Mouse (Mus musculus): ENCODE measurements around the gene Cuta.

Gene Cuta

GRCm38 (mm10) chr17:26939178-26939972 is at the start of gene Cuta:
Gene Cuta, minus strand, starts transcription at chr17:26939569.
- peak; percentile 99 for DNase-seq (ENCODE audit: low spot score in 2 of 2)

GRCm38 (mm10) chr17:26985503-26986179 is 46.3 kb upstream of the Cuta start:
- DNase-seq (ENCODE audit: low spot score in 2 of 2) = no peak

DNA sequence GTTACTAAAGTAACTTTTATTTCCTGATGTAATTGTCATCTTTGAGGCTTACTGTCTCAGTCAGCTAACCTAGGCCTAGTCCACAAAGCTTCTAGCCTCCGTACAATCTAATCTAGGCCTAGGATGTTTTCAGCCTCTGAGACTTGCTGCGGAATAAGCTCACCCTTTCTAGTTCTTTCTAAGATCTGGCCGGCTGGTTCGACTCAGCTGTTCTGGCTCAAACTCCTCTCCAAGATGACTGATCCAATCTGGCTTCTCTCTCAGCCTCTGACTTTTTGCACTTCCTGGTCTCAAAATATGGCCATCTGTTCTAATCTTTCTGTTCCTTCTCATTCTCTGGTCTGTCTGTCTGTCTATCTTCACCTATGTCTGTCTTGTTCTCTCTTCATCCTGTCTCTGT is 44.0 kb upstream of the Cuta start:
- no peak for DNase-seq (ENCODE audit: low spot score in 2 of 2)

- DNase-seq (ENCODE audit: low spot score in 2 of 2) = peak; percentile 47 to 59
These were observed 41.7 kb upstream of the Cuta start for GRCm38 (mm10) chr17:26981050-26981449.

DNA sequence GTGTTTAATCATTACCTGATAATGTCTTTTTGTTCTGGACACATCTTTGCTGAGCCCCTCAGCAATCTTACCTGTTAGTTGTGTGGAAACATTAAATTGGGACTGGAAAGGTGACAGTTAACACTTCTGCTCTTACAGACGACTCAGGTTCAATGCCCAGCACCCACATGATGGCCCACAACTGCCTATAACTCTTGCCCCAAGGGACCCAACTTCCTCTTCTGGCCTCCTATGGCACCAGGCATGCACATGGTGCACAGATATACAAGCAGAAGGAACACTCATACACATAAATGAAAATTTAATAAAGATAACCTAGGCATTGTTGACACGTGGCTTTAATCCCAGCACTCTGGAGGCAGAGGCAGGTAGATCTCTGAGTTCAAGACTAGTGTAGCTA is 40.1 kb upstream of the Cuta start:
- DNase-seq (ENCODE audit: low spot score in 2 of 2) = no peak

DNA sequence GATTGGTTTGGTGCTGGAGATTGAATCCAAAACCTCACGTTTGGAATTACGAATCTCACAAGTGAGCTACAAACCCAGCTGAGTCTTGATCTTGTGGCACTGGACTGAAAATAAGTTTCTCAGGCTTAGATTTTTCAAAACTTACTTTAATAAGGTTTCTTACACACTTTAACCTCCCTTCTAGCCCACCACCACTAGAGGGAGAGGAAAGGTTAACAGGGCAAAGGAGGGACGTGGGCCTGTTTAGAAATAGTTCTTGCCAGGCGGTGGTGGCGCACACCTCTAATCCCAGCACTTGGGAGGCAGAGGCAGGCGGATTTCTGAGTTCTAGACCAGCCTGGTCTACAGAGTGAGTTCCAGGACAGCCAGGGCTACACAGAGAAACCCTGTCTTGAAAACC is 38.0 kb upstream of the Cuta start:
- peak in 1 of 2 experiments; percentile 19 for DNase-seq (ENCODE audit: low spot score in 2 of 2)

DNA sequence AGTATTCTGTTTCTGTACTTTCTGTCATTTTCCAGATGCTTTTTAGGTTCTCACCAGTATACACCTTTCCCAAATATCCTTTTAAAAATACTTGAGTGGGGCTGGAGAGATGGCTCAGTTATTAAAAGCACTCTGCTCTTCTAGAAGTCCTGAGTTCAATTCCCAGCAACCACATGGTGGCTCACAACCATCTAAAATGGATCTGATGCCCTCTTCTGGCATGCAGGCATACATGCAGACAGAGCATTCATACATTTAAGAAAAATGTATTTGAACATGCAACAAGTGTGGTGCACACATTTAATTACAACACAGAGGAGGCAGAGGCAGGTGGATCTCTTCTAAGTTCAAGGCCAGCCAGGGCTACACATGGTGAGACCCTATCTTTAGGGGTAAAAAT is 36.0 kb upstream of the Cuta start:
- no peak for DNase-seq (ENCODE audit: low spot score in 2 of 2)

GRCm38 (mm10) chr17:26974547-26974946 is 35.2 kb upstream of the Cuta start:
- DNase-seq (ENCODE audit: low spot score in 2 of 2) = no peak

- peak; percentile 95 to 97 for DNase-seq (ENCODE audit: low spot score in 2 of 2)
These were observed 33.6 kb upstream of the Cuta start, which contains the start of gene Zbtb9 for GRCm38 (mm10) chr17:26972703-26973574. Gene Zbtb9, plus strand, starts transcription at chr17:26973167.

GRCm38 (mm10) chr17:26972107-26972506 is 32.7 kb upstream of the Cuta start:
- DNase-seq (ENCODE audit: low spot score in 2 of 2) = no peak

DNA sequence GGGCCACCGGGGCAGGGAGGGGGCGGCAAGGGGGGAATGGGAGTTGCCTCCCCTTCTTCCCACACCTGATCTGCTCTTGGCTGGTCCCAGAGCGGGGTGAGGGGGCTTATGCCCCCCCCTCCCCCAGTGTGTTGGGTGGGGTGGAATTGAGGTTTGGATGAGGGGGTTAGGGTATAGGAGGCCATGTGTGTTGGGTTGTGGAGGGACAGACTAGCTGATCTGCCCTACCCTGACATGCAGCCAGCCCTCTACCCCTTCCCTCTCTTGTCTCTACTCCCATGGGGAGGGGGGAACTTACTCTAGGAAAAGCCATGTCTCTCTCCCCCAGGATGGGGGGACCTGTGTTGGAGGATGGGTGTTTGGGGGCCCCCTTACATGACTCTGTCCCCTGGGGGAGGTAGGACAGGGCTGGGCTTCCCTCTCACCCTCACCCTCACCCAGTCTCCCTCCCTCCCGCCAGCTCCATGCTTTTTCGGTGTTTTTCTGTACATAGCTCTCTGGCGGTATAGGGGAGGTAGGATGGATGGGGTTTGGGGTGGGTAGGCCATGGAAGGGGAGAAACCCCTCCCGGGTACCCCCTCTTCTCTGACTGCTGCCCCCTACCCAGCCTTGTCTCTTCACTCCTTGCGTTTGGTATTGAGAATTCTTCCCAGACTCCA is 32.0 kb upstream of the Cuta start:
- no peak for DNase-seq (ENCODE audit: low spot score in 2 of 2)

DNA sequence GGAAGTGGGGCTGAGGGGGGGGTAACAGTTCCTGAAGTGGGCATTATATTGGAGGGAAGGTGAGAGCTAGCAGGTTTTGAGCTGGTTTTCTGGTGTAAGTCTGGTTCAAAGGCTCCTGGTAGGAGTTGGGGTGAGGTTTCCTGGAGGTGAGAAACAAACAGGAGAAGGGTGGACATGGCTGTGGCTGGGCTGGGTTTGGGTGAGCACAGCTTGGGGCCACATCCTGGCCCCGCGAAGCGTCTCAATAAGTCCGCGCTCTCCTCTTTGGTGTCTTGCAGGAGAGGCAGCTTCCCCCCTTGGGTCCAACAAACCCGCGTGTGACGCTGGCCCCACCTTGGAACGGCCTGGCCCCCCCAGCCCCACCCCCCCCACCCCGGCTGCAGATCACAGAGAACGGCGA is 30.9 kb upstream of the Cuta start:
- no peak for DNase-seq (ENCODE audit: low spot score in 2 of 2)

GRCm38 (mm10) chr17:26969257-26969656 is 29.9 kb upstream of the Cuta start:
- DNase-seq (ENCODE audit: low spot score in 2 of 2) = no peak

DNA sequence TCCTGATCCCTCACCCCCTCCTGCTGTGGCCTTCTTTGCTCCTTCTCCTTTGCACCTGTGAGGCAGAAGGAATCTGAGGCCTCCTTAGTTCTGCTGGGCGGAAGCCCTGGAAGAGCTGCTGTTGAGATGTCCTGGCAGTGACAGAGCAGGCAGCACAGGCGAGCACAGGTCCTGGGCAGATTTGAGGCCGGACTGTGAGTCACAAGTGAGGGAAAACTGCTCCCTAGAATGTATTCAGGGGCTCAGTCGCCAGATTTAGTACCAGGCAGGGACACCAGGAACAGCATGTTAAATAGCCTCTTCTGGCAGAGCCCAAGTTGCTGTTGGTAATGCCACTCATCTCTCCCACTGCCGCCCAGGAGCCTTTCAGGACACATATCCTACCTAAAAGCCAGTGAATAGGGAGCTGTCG is 28.8 kb upstream of the Cuta start:
- DNase-seq (ENCODE audit: low spot score in 2 of 2) = no peak

DNA sequence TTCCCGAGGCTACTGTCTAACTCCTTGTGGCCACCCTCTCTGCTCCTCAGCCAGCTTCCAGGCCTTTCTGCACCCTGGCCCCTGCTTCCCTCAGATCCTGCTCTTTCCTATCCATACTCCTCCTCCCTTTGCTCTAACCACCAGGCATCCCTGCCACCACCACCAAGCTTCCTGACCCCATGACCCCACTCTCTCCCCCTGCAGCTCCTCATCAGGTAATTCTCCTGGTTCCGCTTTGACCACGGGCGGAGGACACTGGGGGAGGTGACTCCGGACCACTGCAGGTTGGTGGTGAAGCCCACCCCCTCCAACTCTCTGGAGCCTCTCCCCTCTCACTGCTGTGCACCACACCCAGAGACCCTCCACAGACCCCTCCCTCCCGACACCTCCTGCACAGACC is 28.1 kb upstream of the Cuta start:
- no peak for DNase-seq (ENCODE audit: low spot score in 2 of 2)

DNA sequence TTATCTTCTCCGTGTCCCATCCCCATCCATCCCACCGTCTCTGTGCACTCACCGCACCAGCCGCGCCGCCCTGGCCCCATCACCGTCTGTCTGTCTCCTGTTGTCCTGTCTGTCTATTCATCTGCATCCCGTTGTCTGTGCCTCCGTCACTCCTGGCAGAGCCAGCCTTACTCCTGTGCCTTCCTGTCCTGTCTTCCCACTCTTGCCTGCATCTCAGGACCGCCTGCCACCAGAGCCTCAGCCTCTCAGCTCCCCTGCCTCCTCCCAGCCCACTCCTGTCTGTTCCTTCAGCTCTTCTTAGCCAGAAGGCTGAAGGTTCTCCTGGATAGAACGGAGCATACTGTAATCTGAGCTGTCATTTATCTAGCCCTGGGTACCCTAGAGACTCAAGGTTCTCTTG is 27.6 kb upstream of the Cuta start:
- DNase-seq (ENCODE audit: low spot score in 2 of 2) = no peak

DNA sequence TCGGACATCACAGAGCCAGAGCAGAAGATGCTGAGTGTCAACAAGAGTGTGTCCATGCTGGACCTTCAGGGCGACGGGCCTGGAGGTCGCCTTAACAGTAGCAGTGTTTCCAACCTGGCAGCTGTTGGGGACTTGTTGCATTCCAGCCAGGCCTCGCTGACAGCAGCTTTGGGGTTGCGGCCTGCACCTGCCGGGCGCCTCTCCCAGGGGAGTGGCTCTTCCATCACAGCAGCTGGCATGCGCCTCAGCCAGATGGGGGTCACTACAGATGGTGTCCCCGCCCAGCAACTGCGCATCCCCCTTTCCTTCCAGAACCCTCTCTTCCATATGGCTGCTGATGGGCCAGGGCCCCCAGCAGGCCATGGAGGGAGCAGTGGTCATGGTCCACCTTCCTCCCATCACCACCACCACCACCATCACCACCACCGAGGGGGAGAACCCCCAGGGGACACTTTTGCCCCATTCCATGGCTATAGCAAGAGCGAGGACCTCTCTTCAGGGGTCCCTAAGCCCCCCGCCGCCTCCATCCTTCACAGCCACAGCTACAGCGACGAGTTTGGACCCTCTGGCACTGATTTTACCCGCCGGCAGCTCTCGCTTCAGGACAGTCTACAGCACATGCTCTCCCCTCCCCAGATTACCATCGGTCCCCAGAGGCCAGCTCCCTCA is 22.3 kb upstream of the Cuta start:
- DNase-seq (ENCODE audit: low spot score in 2 of 2) = no peak

DNA sequence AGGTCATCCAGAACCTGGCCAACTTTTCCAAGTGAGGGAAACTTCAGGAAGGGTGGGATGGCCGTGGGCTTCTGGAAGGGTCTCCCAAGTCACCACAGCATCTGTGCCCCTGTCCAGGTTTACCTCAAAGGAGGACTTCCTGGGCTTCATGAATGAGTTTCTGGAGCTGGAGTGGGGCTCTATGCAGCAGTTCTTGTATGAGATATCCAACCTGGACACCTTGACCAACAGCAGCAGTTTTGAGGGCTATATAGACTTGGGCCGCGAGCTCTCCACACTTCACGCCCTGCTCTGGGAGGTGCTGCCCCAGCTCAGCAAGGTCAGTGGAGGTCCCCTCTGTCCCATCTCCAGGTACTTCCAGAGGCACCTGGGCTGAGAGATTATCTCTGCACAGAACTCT is 20.4 kb upstream of the Cuta start:
- no peak for DNase-seq (ENCODE audit: low spot score in 2 of 2)

DNA sequence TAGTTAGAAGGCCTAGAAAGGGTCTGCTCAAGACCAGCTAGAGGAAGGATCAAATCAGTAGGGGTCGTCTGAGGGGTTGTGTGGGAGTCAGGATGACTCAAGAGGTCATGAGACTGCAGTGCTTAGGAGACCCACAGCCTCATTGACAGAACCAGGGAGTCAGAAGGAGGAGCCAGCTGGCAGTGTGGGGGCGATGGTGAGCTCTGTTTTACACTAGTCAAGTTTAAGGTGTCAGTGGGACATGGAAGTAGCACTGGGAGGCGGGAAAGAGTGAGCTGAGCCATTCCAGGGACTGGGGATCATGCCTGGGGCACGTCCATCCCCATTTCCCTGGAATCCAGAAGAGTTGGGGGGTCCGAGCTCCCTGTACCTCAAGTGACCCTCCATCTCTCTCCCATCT is 19.5 kb upstream of the Cuta start:
- no peak for DNase-seq (ENCODE audit: low spot score in 2 of 2)

GRCm38 (mm10) chr17:26957872-26958271 is 18.5 kb upstream of the Cuta start:
- no peak for DNase-seq (ENCODE audit: low spot score in 2 of 2)

DNA sequence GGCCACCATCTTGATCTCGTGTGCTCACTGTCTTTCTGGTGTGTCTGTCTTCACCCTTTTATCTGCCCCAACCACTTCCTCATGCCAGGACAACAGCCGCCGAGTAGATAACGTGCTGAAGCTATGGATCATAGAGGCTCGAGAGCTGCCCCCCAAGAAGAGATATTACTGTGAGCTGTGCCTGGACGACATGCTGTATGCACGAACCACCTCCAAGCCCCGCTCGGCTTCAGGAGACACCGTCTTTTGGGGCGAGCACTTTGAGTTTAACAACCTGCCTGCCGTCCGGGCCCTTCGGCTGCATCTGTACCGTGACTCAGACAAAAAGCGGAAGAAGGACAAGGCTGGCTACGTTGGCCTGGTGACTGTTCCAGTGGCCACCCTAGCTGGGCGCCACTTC is 17.5 kb upstream of the Cuta start:
- DNase-seq (ENCODE audit: low spot score in 2 of 2) = no peak
